Mouse (Mus musculus): ENCODE data around the gene Osbpl8. TPM values are rescaled to one million over a fixed set of nuclear protein-coding genes. Genes with fewer than 3 reads are reported as not detected.
"Not testable (repeated sequence)": the region's sequence is repeated elsewhere in the genome, so short reads cannot be mapped to it uniquely, and the experiment has no call there.

Osbpl8 gene
- polyA plus RNA-seq, 1 experiment: 17.1 TPM

GRCm38 (mm10) chr10:111185574-111186269 is 21.2 kb downstream of the Osbpl8 start:
- WGBS: 71% methylated on average over 1 of the region's 1 CpGs
- no peak overlapping the region for H3K4me3 ChIP-seq (ENCODE audit: insufficient read depth, low read depth, low read length)
- no peaks in the 10 kb centered on the region for H3K36me3 ChIP-seq (ENCODE audit: control insufficient read depth, insufficient read depth, low read length)

GRCm38 (mm10) chr10:111189022-111189555 is 24.5 kb downstream of the Osbpl8 start:
- TF ChIP-seq POLR2A (IDR thresholded peaks at IDR 0.05; ENCODE audit: low read depth, low read length): no peak
- no peak for TF ChIP-seq CTCF (conservative IDR thresholded peaks at IDR 0.05; ENCODE audit: insufficient read depth, insufficient read length, low read depth, low read length)
- Histone ChIP-seq H3K4me1 (ENCODE audit: control insufficient read depth, insufficient read depth, low read length) (peaks cover 19% of the 10 kb centered on the region; the same call in 1 of the 2 replicates), H3K4me3 (ENCODE audit: insufficient read depth, low read depth, low read length) (no peak overlapping the region), H3K27ac (ENCODE audit: insufficient read depth, low read depth, low read length) (no peak overlapping the region), H3K27me3 (replicated peaks; ENCODE audit: control insufficient read depth, insufficient read depth, low read length) (no peaks in the 10 kb centered on the region), H3K36me3 (ENCODE audit: control insufficient read depth, insufficient read depth, low read length) (no peaks in the 10 kb centered on the region; the same call in 1 of the 2 replicates)
- peak; percentile 91 for DNase-seq
- WGBS: 23% methylated on average over 4 of the region's 4 CpGs

More at GRCm38 (mm10) chr10:111185574-111186269, 21.2 kb downstream of the Osbpl8 start:
- Histone ChIP-seq H3K27ac (ENCODE audit: insufficient read depth, low read depth, low read length) (no peak overlapping the region), H3K4me1 (ENCODE audit: control insufficient read depth, insufficient read depth, low read length) (peaks cover 19% of the 10 kb centered on the region; the same call in 1 of the 2 replicates), H3K27me3 (replicated peaks; ENCODE audit: control insufficient read depth, insufficient read depth, low read length) (no peaks in the 10 kb centered on the region)
- TF ChIP-seq CTCF (conservative IDR thresholded peaks at IDR 0.05; ENCODE audit: insufficient read depth, insufficient read length, low read depth, low read length): no peak
- no peak for TF ChIP-seq POLR2A (IDR thresholded peaks at IDR 0.05; ENCODE audit: low read depth, low read length)
- no peak for DNase-seq

DNA sequence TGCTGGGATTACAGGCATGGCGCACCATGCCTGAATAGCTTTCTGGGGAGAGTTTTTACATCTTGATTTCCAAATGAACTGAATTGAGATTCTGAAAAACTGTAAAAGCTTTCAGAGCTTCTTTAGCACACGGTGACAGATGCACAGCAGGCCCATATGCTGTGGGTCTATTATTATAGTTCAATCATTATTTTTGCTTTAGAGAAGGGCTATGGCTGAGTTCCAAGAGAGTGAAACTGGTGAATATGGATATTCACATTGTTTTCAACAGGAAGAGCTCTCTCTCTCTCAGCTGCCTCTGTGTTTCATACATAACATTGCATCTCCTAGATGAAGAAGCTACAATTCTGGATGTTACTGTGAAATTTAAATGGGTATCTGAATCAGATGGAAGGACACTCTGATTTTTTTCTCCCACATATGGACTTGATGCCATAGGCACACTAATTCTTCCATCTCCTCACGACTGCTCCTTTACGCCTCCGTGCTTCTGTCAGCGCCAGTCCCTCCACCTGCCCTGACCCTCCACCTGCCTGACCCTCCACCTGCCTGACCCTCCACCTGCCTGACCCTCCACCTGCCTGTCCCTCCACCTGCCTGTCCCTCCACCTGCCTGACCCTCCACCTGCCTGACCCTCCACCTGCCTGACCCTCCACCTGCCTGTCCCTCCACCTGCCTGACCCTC is 25.7 kb downstream of the Osbpl8 start:
- Histone ChIP-seq H3K36me3 (ENCODE audit: control insufficient read depth, insufficient read depth, low read length) (no peaks in the 10 kb centered on the region; the same call in 1 of the 2 replicates), H3K4me1 (ENCODE audit: control insufficient read depth, insufficient read depth, low read length) (peaks cover 16% of the 10 kb centered on the region; the same call in 1 of the 2 replicates), H3K27me3 (replicated peaks; ENCODE audit: control insufficient read depth, insufficient read depth, low read length) (no peaks in the 10 kb centered on the region), H3K27ac (ENCODE audit: insufficient read depth, low read depth, low read length) (no peak overlapping the region), H3K4me3 (ENCODE audit: insufficient read depth, low read depth, low read length) (no peak overlapping the region)
- DNase-seq: no peak
- no peak for TF ChIP-seq POLR2A (IDR thresholded peaks at IDR 0.05; ENCODE audit: low read depth, low read length)
- TF ChIP-seq CTCF (conservative IDR thresholded peaks at IDR 0.05; ENCODE audit: insufficient read depth, insufficient read length, low read depth, low read length): no peak
- WGBS: 85% methylated on average over 6 of the region's 6 CpGs

- 46% methylated on average over 4 of the region's 4 CpGs for WGBS
- no peak for TF ChIP-seq POLR2A (IDR thresholded peaks at IDR 0.05; ENCODE audit: low read depth, low read length)
- no peak; the same call in 1 of the 2 replicates for TF ChIP-seq CTCF (conservative IDR thresholded peaks at IDR 0.05; ENCODE audit: insufficient read depth, insufficient read length, low read depth, low read length)
Measured at GRCm38 (mm10) chr10:111193536-111193935, 29.0 kb downstream of the Osbpl8 start.

GRCm38 (mm10) chr10:111196191-111196590 is 31.6 kb downstream of the Osbpl8 start:
- Histone ChIP-seq H3K27ac (ENCODE audit: insufficient read depth, low read depth, low read length) (no peak overlapping the region), H3K4me3 (ENCODE audit: insufficient read depth, low read depth, low read length) (no peak overlapping the region), H3K27me3 (replicated peaks; ENCODE audit: control insufficient read depth, insufficient read depth, low read length) (no peaks in the 10 kb centered on the region), H3K36me3 (ENCODE audit: control insufficient read depth, insufficient read depth, low read length) (no peaks in the 10 kb centered on the region; the same call in 1 of the 2 replicates), H3K4me1 (ENCODE audit: control insufficient read depth, insufficient read depth, low read length) (peaks cover 13% of the 10 kb centered on the region)
- 92% methylated on average over 2 of the region's 2 CpGs for WGBS
- DNase-seq: no peak
- TF ChIP-seq POLR2A (IDR thresholded peaks at IDR 0.05; ENCODE audit: low read depth, low read length) (no peak), CTCF (conservative IDR thresholded peaks at IDR 0.05; ENCODE audit: insufficient read depth, insufficient read length, low read depth, low read length) (no peak)

More at GRCm38 (mm10) chr10:111193536-111193935, 29.0 kb downstream of the Osbpl8 start:
- Histone ChIP-seq H3K36me3 (ENCODE audit: control insufficient read depth, insufficient read depth, low read length) (no peaks in the 10 kb centered on the region; the same call in 1 of the 2 replicates), H3K27me3 (replicated peaks; ENCODE audit: control insufficient read depth, insufficient read depth, low read length) (no peaks in the 10 kb centered on the region), H3K4me3 (ENCODE audit: insufficient read depth, low read depth, low read length) (no peak overlapping the region), H3K27ac (ENCODE audit: insufficient read depth, low read depth, low read length) (no peak overlapping the region), H3K4me1 (ENCODE audit: control insufficient read depth, insufficient read depth, low read length) (peaks cover 13% of the 10 kb centered on the region; the same call in 1 of the 2 replicates)
- no peak for DNase-seq

DNA sequence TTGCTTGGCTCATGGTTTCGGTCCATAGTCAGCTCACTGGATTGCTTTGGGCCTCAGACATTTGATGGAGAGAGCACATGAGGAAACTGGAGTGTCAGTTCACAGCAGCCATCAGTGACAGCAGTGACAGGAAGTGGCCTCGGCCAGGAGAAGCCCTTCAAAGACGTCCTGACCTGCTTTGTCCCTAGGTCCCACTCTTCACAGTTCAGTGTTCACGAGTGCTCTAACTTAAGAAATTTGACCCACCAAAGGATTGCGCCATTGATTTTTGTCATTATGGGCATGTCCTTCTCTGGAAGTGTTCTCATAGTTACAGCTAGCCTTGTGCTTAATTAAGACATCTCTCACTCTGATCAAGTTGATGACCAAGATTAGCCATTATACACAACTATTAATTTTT is 34.2 kb downstream of the Osbpl8 start:
- DNase-seq; H3K27ac ChIP-seq (ENCODE audit: insufficient read depth, low read depth, low read length); H3K4me3 ChIP-seq (ENCODE audit: insufficient read depth, low read depth, low read length); H3K27me3 ChIP-seq (replicated peaks; ENCODE audit: control insufficient read depth, insufficient read depth, low read length); H3K36me3 ChIP-seq (ENCODE audit: control insufficient read depth, insufficient read depth, low read length): not testable (repeated sequence)
- 36% methylated on average over 5 of the region's 5 CpGs for WGBS
- H3K4me1 ChIP-seq (ENCODE audit: control insufficient read depth, insufficient read depth, low read length): peaks cover 14% of the 10 kb centered on the region

GRCm38 (mm10) chr10:111201120-111201519 is 36.6 kb downstream of the Osbpl8 start:
- TF ChIP-seq POLR2A (IDR thresholded peaks at IDR 0.05; ENCODE audit: low read depth, low read length) (no peak), CTCF (conservative IDR thresholded peaks at IDR 0.05; ENCODE audit: insufficient read depth, insufficient read length, low read depth, low read length) (no peak)
- Histone ChIP-seq H3K36me3 (ENCODE audit: control insufficient read depth, insufficient read depth, low read length) (no peaks in the 10 kb centered on the region), H3K4me1 (ENCODE audit: control insufficient read depth, insufficient read depth, low read length) (peaks cover 18% of the 10 kb centered on the region), H3K27ac (ENCODE audit: insufficient read depth, low read depth, low read length) (no peak overlapping the region), H3K27me3 (replicated peaks; ENCODE audit: control insufficient read depth, insufficient read depth, low read length) (no peaks in the 10 kb centered on the region), H3K4me3 (ENCODE audit: insufficient read depth, low read depth, low read length) (no peak overlapping the region)
- WGBS: 72% methylated on average over 7 of the region's 7 CpGs
- DNase-seq: no peak
